Mouse (Mus musculus) intestine, embryonic 16.5 days (tissue): Measurements from ENCODE around the gene Tspan32. TPM values are rescaled to one million over a fixed set of nuclear protein-coding genes. Genes with fewer than 3 reads are reported as not detected.

Experiments used
- ATAC-seq: fragments of 200-750 bp; cut with Nextera tagmentation; 2 replicates; pipeline ENCODE4 v1.8.0; 2017; ENCODE audit warnings: moderate TSS enrichment, moderate library complexity
- H3K27ac ChIP-seq: fragments of 300-500 bp; sonication (generic); 2 replicates; pipeline ENCODE4 v1.5.1; 2014; ENCODE audit warnings: mild to moderate bottlenecking, low read length
- H3K27me3 ChIP-seq: fragments of 300-500 bp; sonication (generic); replicated peaks from 2 replicates; pipeline ENCODE4 v1.6.1; 2014; ENCODE audit warnings: low read length, control low read depth, mixed read lengths; ENCODE audit not compliant: control insufficient read depth, insufficient read depth
- H3K36me3 ChIP-seq: fragments of 300-500 bp; sonication (generic); 2 replicates; pipeline ENCODE4 v1.6.1; 2014; ENCODE audit warnings: low read length, control low read depth; ENCODE audit not compliant: control insufficient read depth, insufficient read depth
- H3K4me1 ChIP-seq: fragments of 300-500 bp; sonication (generic); 2 replicates; pipeline ENCODE4 v1.6.1; 2014; ENCODE audit warnings: low read length, control low read depth, mixed read lengths; ENCODE audit not compliant: control insufficient read depth, insufficient read depth
- H3K4me2 ChIP-seq: fragments of 300-500 bp; sonication (generic); 2 replicates; pipeline ENCODE4 v1.6.1; 2014; ENCODE audit warnings: low read depth, low read length, control low read depth
- H3K4me3 ChIP-seq: fragments of 300-500 bp; sonication (generic); 2 replicates; pipeline ENCODE4 v1.5.1; 2014; ENCODE audit warnings: mild to moderate bottlenecking, low read length
- H3K9ac ChIP-seq: fragments of 300-500 bp; sonication (generic); 2 replicates; pipeline ENCODE4 v1.6.1; 2014; ENCODE audit warnings: low read depth, low read length
- H3K9me3 ChIP-seq: fragments of 300-500 bp; sonication (generic); 2 replicates; pipeline ENCODE4 v1.6.1; 2016; ENCODE audit warnings: low read length, control low read depth; ENCODE audit not compliant: control insufficient read depth
- WGBS: fragments of 180-500 bp; shearing (Covaris S2); extraction: QIAGEN DNeasy Blood & Tissue Kit; methylation state at CpG from one replicate; pipeline ENCODE4 v1.1.7; 2014; 5-methylcytosine and 5-hydroxymethylcytosine counted together
- polyA plus RNA-seq: library from polyadenylated mRNA; unstranded; fragments of >200 nt; fragmentation: Nextera tagmentation; extraction: Ambion mirVana; gene quantifications from 2 replicates; pipeline ENCODE4 v1.2.1, GENCODE M21; 2015

The Tspan32 gene
- polyA plus RNA-seq, 1 experiment from 2014 or later, result 3.1 TPM

GRCm38 (mm10) chr7:143023499-143023898, 18.7 kb downstream of the Tspan32 start:
- Histone ChIP-seq H3K9me3 (no peaks in the 10 kb centered on the region), H3K4me3 (no peak overlapping the region), H3K9ac (no peak overlapping the region), H3K27me3 (peaks cover 7% of the 10 kb centered on the region; the same call in 1 of the 2 replicates), H3K27ac (no peak overlapping the region), H3K36me3 (no peaks in the 10 kb centered on the region), H3K4me2 (no peak overlapping the region), H3K4me1 (0 out of 2 replicates have a peak, but pooled peaks cover 7% of the 10 kb centered on the region)
- no peak for ATAC-seq
- 93% methylated on average over 2 of the region's 2 CpGs for WGBS

- no peak overlapping the region for H3K27ac ChIP-seq
- H3K4me3 ChIP-seq, result no peak overlapping the region
- no peak for ATAC-seq
- peaks cover 5% of the 10 kb centered on the region; the same call in 1 of the 2 replicates for H3K27me3 ChIP-seq
- no peaks in the 10 kb centered on the region for H3K36me3 ChIP-seq
- 86% methylated on average over 1 of the region's 1 CpGs for WGBS
- no peak overlapping the region for H3K4me2 ChIP-seq
- H3K9ac ChIP-seq, result no peak overlapping the region
- H3K4me1 ChIP-seq, result 0 out of 2 replicates have a peak, but pooled peaks cover 7% of the 10 kb centered on the region
- H3K9me3 ChIP-seq, result no peaks in the 10 kb centered on the region
Measured at GRCm38 (mm10) chr7:143024293-143024692, 19.4 kb downstream of the Tspan32 start.

- no peak overlapping the region for H3K9ac ChIP-seq
- H3K4me1 ChIP-seq, result 0 out of 2 replicates have a peak, but pooled peaks cover 7% of the 10 kb centered on the region
- no peak overlapping the region for H3K4me3 ChIP-seq
- no peak overlapping the region for H3K27ac ChIP-seq
- ATAC-seq, result no peak
- no peaks in the 10 kb centered on the region for H3K36me3 ChIP-seq
- no peak overlapping the region for H3K4me2 ChIP-seq
- H3K27me3 ChIP-seq, result 0 out of 2 replicates have a peak, but pooled peaks cover 3% of the 10 kb centered on the region
- no peaks in the 10 kb centered on the region for H3K9me3 ChIP-seq
- 87% methylated on average over 3 of the region's 3 CpGs for WGBS
Measured at GRCm38 (mm10) chr7:143025496-143025895, 20.6 kb downstream of the Tspan32 start.

- H3K4me1 ChIP-seq, result no peaks in the 10 kb centered on the region
- WGBS, result 84% methylated on average over 4 of the region's 4 CpGs
Measured at GRCm38 (mm10) chr7:143027196-143027595, 22.4 kb downstream of the Tspan32 start.

GRCm38 (mm10) chr7:143031816-143032215, 27.0 kb downstream of the Tspan32 start:
- Histone ChIP-seq H3K4me1 (no peaks in the 10 kb centered on the region), H3K4me3 (no peak overlapping the region), H3K36me3 (no peaks in the 10 kb centered on the region), H3K9me3 (no peaks in the 10 kb centered on the region), H3K9ac (no peak overlapping the region), H3K4me2 (no peak overlapping the region), H3K27me3 (no peaks in the 10 kb centered on the region), H3K27ac (no peak overlapping the region)
- ATAC-seq, result no peak
- 73% methylated on average over 1 of the region's 1 CpGs for WGBS

More at GRCm38 (mm10) chr7:143027196-143027595, 22.4 kb downstream of the Tspan32 start:
- no peak overlapping the region for H3K4me2 ChIP-seq
- no peak for ATAC-seq
- H3K27ac ChIP-seq, result no peak overlapping the region
- no peaks in the 10 kb centered on the region for H3K9me3 ChIP-seq
- H3K27me3 ChIP-seq, result 0 out of 2 replicates have a peak, but pooled peaks cover 3% of the 10 kb centered on the region
- no peak overlapping the region for H3K4me3 ChIP-seq
- H3K36me3 ChIP-seq, result no peaks in the 10 kb centered on the region
- no peak overlapping the region for H3K9ac ChIP-seq

- Histone ChIP-seq H3K4me2 (no peak overlapping the region), H3K27ac (no peak overlapping the region), H3K4me3 (no peak overlapping the region), H3K27me3 (no peaks in the 10 kb centered on the region), H3K9me3 (no peaks in the 10 kb centered on the region), H3K9ac (no peak overlapping the region), H3K36me3 (no peaks in the 10 kb centered on the region), H3K4me1 (no peaks in the 10 kb centered on the region)
- ATAC-seq, result no peak
- WGBS, result 84% methylated on average over 4 of the region's 4 CpGs
Measured at GRCm38 (mm10) chr7:143033581-143033980, 28.7 kb downstream of the Tspan32 start.

- H3K9ac ChIP-seq, result no peak overlapping the region
- 94% methylated on average over 2 of the region's 2 CpGs for WGBS
- no peak overlapping the region for H3K4me3 ChIP-seq
- no peaks in the 10 kb centered on the region for H3K9me3 ChIP-seq
- H3K27me3 ChIP-seq, result no peaks in the 10 kb centered on the region
- ATAC-seq, result no peak
- no peaks in the 10 kb centered on the region for H3K36me3 ChIP-seq
- H3K27ac ChIP-seq, result no peak overlapping the region
- H3K4me2 ChIP-seq, result no peak overlapping the region
- no peaks in the 10 kb centered on the region for H3K4me1 ChIP-seq
Measured at GRCm38 (mm10) chr7:143034112-143034511, 29.3 kb downstream of the Tspan32 start.

- no peaks in the 10 kb centered on the region for H3K4me1 ChIP-seq
Measured at GRCm38 (mm10) chr7:143034519-143035450, 29.9 kb downstream of the Tspan32 start.

GRCm38 (mm10) chr7:143036787-143037186, 31.9 kb downstream of the Tspan32 start:
- Histone ChIP-seq H3K4me2 (no peak overlapping the region), H3K4me3 (no peak overlapping the region), H3K27ac (no peak overlapping the region), H3K4me1 (peaks cover 6% of the 10 kb centered on the region), H3K27me3 (no peaks in the 10 kb centered on the region), H3K9me3 (no peaks in the 10 kb centered on the region), H3K9ac (no peak overlapping the region), H3K36me3 (no peaks in the 10 kb centered on the region)
- WGBS, result 73% methylated on average over 3 of the region's 3 CpGs
- ATAC-seq, result no peak

More at GRCm38 (mm10) chr7:143034519-143035450, 29.9 kb downstream of the Tspan32 start:
- ATAC-seq, result no peak
- H3K4me2 ChIP-seq, result no peak overlapping the region
- no peak overlapping the region for H3K4me3 ChIP-seq
- H3K9me3 ChIP-seq, result no peaks in the 10 kb centered on the region
- H3K27me3 ChIP-seq, result no peaks in the 10 kb centered on the region
- no peaks in the 10 kb centered on the region for H3K36me3 ChIP-seq
- WGBS, result 92% methylated on average over 8 of the region's 8 CpGs
- H3K27ac ChIP-seq, result no peak overlapping the region
- no peak overlapping the region for H3K9ac ChIP-seq
